ENCODE assay signal across 11 mouse cellular contexts in the genomic region with DNA sequence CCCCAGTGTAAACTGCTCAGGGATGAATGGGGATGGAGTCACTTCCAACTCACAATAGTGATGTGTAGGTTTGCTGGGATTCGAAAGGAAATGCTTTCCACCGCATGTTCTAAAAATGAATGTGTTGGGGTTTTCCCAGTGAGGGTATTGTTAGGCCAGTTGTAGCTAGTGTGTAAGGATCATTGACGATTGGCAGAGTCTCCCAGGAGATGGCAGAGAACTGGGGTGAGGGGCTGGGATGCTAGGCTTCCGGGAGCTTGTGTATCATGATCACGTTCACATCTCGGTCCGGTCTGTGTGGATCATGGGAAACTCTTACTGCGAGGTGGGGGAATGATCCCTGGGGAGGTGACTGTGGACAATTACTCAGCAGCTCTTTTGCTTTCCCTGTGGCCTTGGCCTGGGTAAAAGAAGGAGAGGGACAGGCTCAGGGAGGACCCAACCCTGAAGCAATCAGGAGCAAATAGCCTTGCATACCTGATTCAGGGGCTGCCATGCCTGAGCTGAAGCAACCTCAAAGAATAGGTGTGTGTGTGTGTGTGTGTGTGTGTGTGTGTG. TPM values are rescaled to one million over a fixed set of nuclear protein-coding genes. Genes with fewer than 3 reads are reported as not detected.
A peak's percentile ranks its signal among the peaks of the same experiment; 100 is the strongest.
DNase-seq lines count a peak whose midpoint lies in the region; ATAC-seq lines count a peak whose summit lies in the region.
"Had no signal": no experiment of that assay in that cellular context is flagged by ENCODE, and none has a peak within 500 bp of the region (broad histone marks: within the 10 kb centered on the region; RNA-seq: fewer than 3 reads in every experiment).

No protein-coding gene starts in this region.

- H3K27ac ChIP-seq in forebrain, embryonic 15.5 days (replicated peaks): peak overlapping the region; percentile 70
- H3K27ac ChIP-seq in limb, embryonic 13.5 days: peak overlapping the region; percentile 70; the same call in 1 of the 2 replicates
- H3K27ac ChIP-seq in kidney, embryonic 14.5 days (ENCODE audit: low read depth, low read length): no peak overlapping the region
- H3K27ac ChIP-seq in intestine, embryonic 16.5 days (ENCODE audit: low read length): no peak overlapping the region

- H3K9ac ChIP-seq in forebrain, embryonic 15.5 days (replicated peaks): no peak overlapping the region
- no peak overlapping the region for H3K9ac ChIP-seq in limb, embryonic 13.5 days
- H3K9ac ChIP-seq in kidney, embryonic 14.5 days (ENCODE audit: low read depth, low read length): no peak overlapping the region
- no peak overlapping the region for H3K9ac ChIP-seq in intestine, embryonic 16.5 days (ENCODE audit: low read depth, low read length)

- no peak overlapping the region for H3K4me3 ChIP-seq in forebrain, embryonic 15.5 days
- H3K4me3 ChIP-seq in limb, embryonic 13.5 days: no peak overlapping the region
- H3K4me3 ChIP-seq in kidney, embryonic 14.5 days (ENCODE audit: low read length): no peak overlapping the region
- H3K4me3 ChIP-seq in intestine, embryonic 16.5 days (ENCODE audit: low read length): no peak overlapping the region

- DNase-seq in CD4-positive, CD25-positive, alpha-beta regulatory T cell, adult 2 months (ENCODE audit: low read depth, low spot score): peak; percentile 18
- no peak for DNase-seq in kidney, postnatal 14 days
- DNase-seq in spleen, adult 12 weeks (ENCODE audit: low spot score): no peak
- DNase-seq: kidney, adult 2 months; lung, postnatal 10 days; spleen, adult 18-20 months had no signal

- H3K36me3 ChIP-seq in forebrain, embryonic 15.5 days: no peaks in the 10 kb centered on the region
- H3K36me3 ChIP-seq in limb, embryonic 13.5 days: no peaks in the 10 kb centered on the region
- no peaks in the 10 kb centered on the region for H3K36me3 ChIP-seq in kidney, embryonic 14.5 days (ENCODE audit: control insufficient read depth, insufficient read depth, low read length)
- H3K36me3 ChIP-seq in intestine, embryonic 16.5 days (ENCODE audit: control insufficient read depth, insufficient read depth, low read length): no peaks in the 10 kb centered on the region

- ATAC-seq in activated CD4-positive, CD25-positive, alpha-beta regulatory T cell, adult 4 months: peak; percentile 53
- ATAC-seq in forebrain, embryonic 15.5 days (replicated peaks): peak; percentile 20; the same call in 1 of the 2 replicates
- no peak for ATAC-seq in limb, embryonic 13.5 days (ENCODE audit: low FRiP score, low read depth)
- ATAC-seq in kidney, embryonic 14.5 days (ENCODE audit: low FRiP score, low TSS enrichment): no peak
- ATAC-seq in intestine, embryonic 16.5 days: no peak

- peaks cover 29% of the 10 kb centered on the region for H3K4me1 ChIP-seq in forebrain, embryonic 15.5 days
- peaks cover 66% of the 10 kb centered on the region for H3K4me1 ChIP-seq in limb, embryonic 13.5 days
- peaks cover 25% of the 10 kb centered on the region for H3K4me1 ChIP-seq in kidney, embryonic 14.5 days (ENCODE audit: control insufficient read depth, insufficient read depth, low read length)
- no peaks in the 10 kb centered on the region; the same call in 1 of the 2 replicates for H3K4me1 ChIP-seq in intestine, embryonic 16.5 days (ENCODE audit: control insufficient read depth, insufficient read depth, low read length)

- H3K9me3 ChIP-seq in forebrain, embryonic 15.5 days: no peaks in the 10 kb centered on the region
- no peaks in the 10 kb centered on the region for H3K9me3 ChIP-seq in limb, embryonic 13.5 days
- H3K9me3 ChIP-seq in kidney, embryonic 14.5 days (ENCODE audit: control insufficient read depth, low read length): no peaks in the 10 kb centered on the region
- no peaks in the 10 kb centered on the region for H3K9me3 ChIP-seq in intestine, embryonic 16.5 days (ENCODE audit: control insufficient read depth, low read length)

- no peaks in the 10 kb centered on the region for H3K27me3 ChIP-seq in forebrain, embryonic 15.5 days
- H3K27me3 ChIP-seq in limb, embryonic 13.5 days: no peaks in the 10 kb centered on the region
- no peaks in the 10 kb centered on the region for H3K27me3 ChIP-seq in kidney, embryonic 14.5 days (ENCODE audit: control insufficient read depth, insufficient read depth, low read length)
- H3K27me3 ChIP-seq in intestine, embryonic 16.5 days (replicated peaks; ENCODE audit: control insufficient read depth, insufficient read depth, low read length): no peaks in the 10 kb centered on the region

- H3K4me2 ChIP-seq in forebrain, embryonic 15.5 days (replicated peaks): no peak overlapping the region
- H3K4me2 ChIP-seq in limb, embryonic 13.5 days (replicated peaks): no peak overlapping the region
- H3K4me2 ChIP-seq in kidney, embryonic 14.5 days (replicated peaks; ENCODE audit: low read depth, low read length): no peak overlapping the region
- H3K4me2 ChIP-seq in intestine, embryonic 16.5 days (ENCODE audit: low read depth, low read length): no peak overlapping the region

- 30% methylated on average over 8 of the region's 8 CpGs for WGBS in forebrain, embryonic 15.5 days
- 57% methylated on average over 8 of the region's 8 CpGs for WGBS in limb, embryonic 13.5 days
- 76% methylated on average over 8 of the region's 8 CpGs for WGBS in kidney, embryonic 14.5 days
- 70% methylated on average over 8 of the region's 8 CpGs for WGBS in intestine, embryonic 16.5 days

RNA-seq across cellular contexts. Expression of a gene that starts 37.2 kb away (rescaled TPM):
- 10 to 100 TPM in 1 of 2 experiments, 1 to 10 TPM in 1; 5.6 to 27.5 TPM for polyA plus RNA-seq in activated CD4-positive, CD25-positive, alpha-beta regulatory T cell, adult 4 months (2017; shearing (Covaris generic))
- 39.2 and 42.1 TPM in 2 replicates for polyA plus RNA-seq in forebrain, embryonic 15.5 days (2015; fragmentation: Nextera tagmentation; extraction: Ambion mirVana)
- polyA plus RNA-seq in limb, embryonic 13.5 days (2015; fragmentation: Nextera tagmentation; extraction: Ambion mirVana): 22.6 and 23.7 TPM in 2 replicates
- polyA plus RNA-seq in kidney, embryonic 14.5 days (2014; fragmentation: Nextera tagmentation; extraction: Ambion mirVana): 1.5 and 2.7 TPM in 2 replicates
- 5.0 and 5.3 TPM in 2 replicates for polyA plus RNA-seq in intestine, embryonic 16.5 days (2015; fragmentation: Nextera tagmentation; extraction: Ambion mirVana)

RNA-seq across cellular contexts. Expression of a gene that starts 46.3 kb away (rescaled TPM):
- 10 to 100 TPM; 38.6 to 49.7 TPM for polyA plus RNA-seq in activated CD4-positive, CD25-positive, alpha-beta regulatory T cell, adult 4 months (2017; shearing (Covaris generic))
- 42.5 and 44.4 TPM in 2 replicates for polyA plus RNA-seq in forebrain, embryonic 15.5 days (2015; fragmentation: Nextera tagmentation; extraction: Ambion mirVana)
- polyA plus RNA-seq in limb, embryonic 13.5 days (2015; fragmentation: Nextera tagmentation; extraction: Ambion mirVana): 12.3 and 12.4 TPM in 2 replicates
- 6.5 and 7.5 TPM in 2 replicates for polyA plus RNA-seq in kidney, embryonic 14.5 days (2014; fragmentation: Nextera tagmentation; extraction: Ambion mirVana)
- polyA plus RNA-seq in intestine, embryonic 16.5 days (2015; fragmentation: Nextera tagmentation; extraction: Ambion mirVana): 32.4 and 35.9 TPM in 2 replicates

RNA-seq across cellular contexts. Expression of a gene that starts 50.1 kb away (rescaled TPM):
- under 1 TPM in 1 of 2 experiments, not detected in 1; 0.09 TPM for polyA plus RNA-seq in activated CD4-positive, CD25-positive, alpha-beta regulatory T cell, adult 4 months (2017; shearing (Covaris generic))
- polyA plus RNA-seq in forebrain, embryonic 15.5 days (2015; fragmentation: Nextera tagmentation; extraction: Ambion mirVana): 19.2 and 19.7 TPM in 2 replicates
- 1.8 TPM in 2 replicates for polyA plus RNA-seq in limb, embryonic 13.5 days (2015; fragmentation: Nextera tagmentation; extraction: Ambion mirVana)
- polyA plus RNA-seq in kidney, embryonic 14.5 days (2014; fragmentation: Nextera tagmentation; extraction: Ambion mirVana): 0.04 and 0.10 TPM in 2 replicates
- 0.09 and 0.22 TPM in 2 replicates for polyA plus RNA-seq in intestine, embryonic 16.5 days (2015; fragmentation: Nextera tagmentation; extraction: Ambion mirVana)

Comparison
In these comparisons a context has a peak if more than half of its experiments do, and no peak if none do; other contexts are left out.
1. ATAC-seq: peak in activated CD4-positive, CD25-positive, alpha-beta regulatory T cell, adult 4 months (single experiment) and forebrain, embryonic 15.5 days (single experiment); none in limb, embryonic 13.5 days (single experiment), kidney, embryonic 14.5 days (single experiment) and intestine, embryonic 16.5 days (single experiment).
2. H3K27ac ChIP-seq: peak in forebrain, embryonic 15.5 days (single experiment) and limb, embryonic 13.5 days (single experiment); none in kidney, embryonic 14.5 days (single experiment) and intestine, embryonic 16.5 days (single experiment).